Mouse (Mus musculus): ENCODE results near the gene Olfr419.

The Olfr419 gene

GRCm38 (mm10) chr1:174251961-174252360 is at the start of gene Olfr419:
Gene Olfr419, minus strand, starts transcription at chr1:174252061.
- no peak for DNase-seq

- no peak for DNase-seq
Observed at GRCm38 (mm10) chr1:174270643-174271042, 18.8 kb upstream of the Olfr419 start.

- no peak for DNase-seq
Observed at GRCm38 (mm10) chr1:174269162-174269561, 17.3 kb upstream of the Olfr419 start.

GRCm38 (mm10) chr1:174267816-174268215 is 16.0 kb upstream of the Olfr419 start:
- no peak for DNase-seq

- no peak for DNase-seq
Observed at GRCm38 (mm10) chr1:174250376-174250775, 1.5 kb downstream of the Olfr419 start.

- DNase-seq, result no peak
Observed at GRCm38 (mm10) chr1:174247170-174247569, 4.7 kb downstream of the Olfr419 start.

- no peak for DNase-seq
Observed at GRCm38 (mm10) chr1:174246080-174246479, 5.8 kb downstream of the Olfr419 start.

GRCm38 (mm10) chr1:174244621-174245020 is 7.2 kb downstream of the Olfr419 start:
- no peak for DNase-seq

- DNase-seq, result no peak
Observed at GRCm38 (mm10) chr1:174239916-174240315, 11.9 kb downstream of the Olfr419 start.

GRCm38 (mm10) chr1:174216528-174217204 is 35.2 kb downstream of the Olfr419 start:
- no peak for DNase-seq

GRCm38 (mm10) chr1:174215270-174216038 is 36.4 kb downstream of the Olfr419 start:
- DNase-seq, result no peak

- DNase-seq, result no peak
Observed at GRCm38 (mm10) chr1:174212286-174212685, 39.6 kb downstream of the Olfr419 start.

- DNase-seq, result no peak
Observed at GRCm38 (mm10) chr1:174204699-174205098, 47.2 kb downstream of the Olfr419 start.
